Mouse (Mus musculus): ENCODE measurements around the gene Ccdc65. TPM values are rescaled to one million over a fixed set of nuclear protein-coding genes. Genes with fewer than 3 reads are reported as not detected.

Ccdc65 gene
- 10 to 100 TPM in 1 of 2 experiments, 1 to 10 TPM in 1; 9.7 to 14.2 TPM for total RNA-seq (2021)
- long read RNA-seq, transcript Ccdc65-201 (8 exons, 1,900 nt) = major isoform, 6 of 8 reads
- long read RNA-seq, partial matches to known transcripts = 0 of 8 reads
- long read RNA-seq, other reads (novel, unspliced or antisense) = 2 of 8 reads

DNA sequence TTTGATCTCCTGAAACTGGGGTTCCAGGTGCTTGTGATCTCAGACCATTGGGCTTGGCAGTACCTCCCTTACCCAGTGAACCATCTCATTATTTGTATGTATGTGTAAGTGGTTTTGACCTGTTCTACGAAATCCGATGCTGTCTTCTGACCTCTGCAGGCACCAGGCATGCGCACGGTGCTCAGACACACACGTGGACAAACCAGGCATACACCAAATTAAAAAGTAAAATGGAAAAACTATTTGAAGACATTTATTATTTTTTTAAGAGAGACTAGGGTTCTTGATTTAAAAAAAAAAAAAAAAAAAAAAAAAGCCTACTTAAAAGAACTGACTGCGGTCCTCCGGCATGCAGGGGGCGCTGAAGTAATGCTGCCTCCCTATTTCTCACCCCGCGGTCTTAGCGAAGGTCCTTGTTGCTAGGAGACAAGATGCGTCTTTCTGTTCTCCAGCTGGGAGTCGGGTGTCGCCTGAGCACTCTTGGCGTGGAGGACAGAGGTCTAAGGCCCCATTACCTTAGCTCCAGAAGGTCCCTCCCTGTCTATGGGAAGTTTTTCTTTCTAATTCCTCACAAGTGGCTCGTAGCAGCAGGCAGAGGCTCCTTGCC is at the start of gene Ccdc65:
Gene Ccdc65 (plus strand): TSS at position 442 of the 607 bp plus-strand sequence.
- peak; percentile 87 to 90 for DNase-seq (ENCODE audit: low spot score in 2 of 2)

GRCm38 (mm10) chr15:98662198-98662566 is 45.8 kb upstream of the Ccdc65 start:
- no peak for DNase-seq (ENCODE audit: low spot score in 2 of 2)

DNA sequence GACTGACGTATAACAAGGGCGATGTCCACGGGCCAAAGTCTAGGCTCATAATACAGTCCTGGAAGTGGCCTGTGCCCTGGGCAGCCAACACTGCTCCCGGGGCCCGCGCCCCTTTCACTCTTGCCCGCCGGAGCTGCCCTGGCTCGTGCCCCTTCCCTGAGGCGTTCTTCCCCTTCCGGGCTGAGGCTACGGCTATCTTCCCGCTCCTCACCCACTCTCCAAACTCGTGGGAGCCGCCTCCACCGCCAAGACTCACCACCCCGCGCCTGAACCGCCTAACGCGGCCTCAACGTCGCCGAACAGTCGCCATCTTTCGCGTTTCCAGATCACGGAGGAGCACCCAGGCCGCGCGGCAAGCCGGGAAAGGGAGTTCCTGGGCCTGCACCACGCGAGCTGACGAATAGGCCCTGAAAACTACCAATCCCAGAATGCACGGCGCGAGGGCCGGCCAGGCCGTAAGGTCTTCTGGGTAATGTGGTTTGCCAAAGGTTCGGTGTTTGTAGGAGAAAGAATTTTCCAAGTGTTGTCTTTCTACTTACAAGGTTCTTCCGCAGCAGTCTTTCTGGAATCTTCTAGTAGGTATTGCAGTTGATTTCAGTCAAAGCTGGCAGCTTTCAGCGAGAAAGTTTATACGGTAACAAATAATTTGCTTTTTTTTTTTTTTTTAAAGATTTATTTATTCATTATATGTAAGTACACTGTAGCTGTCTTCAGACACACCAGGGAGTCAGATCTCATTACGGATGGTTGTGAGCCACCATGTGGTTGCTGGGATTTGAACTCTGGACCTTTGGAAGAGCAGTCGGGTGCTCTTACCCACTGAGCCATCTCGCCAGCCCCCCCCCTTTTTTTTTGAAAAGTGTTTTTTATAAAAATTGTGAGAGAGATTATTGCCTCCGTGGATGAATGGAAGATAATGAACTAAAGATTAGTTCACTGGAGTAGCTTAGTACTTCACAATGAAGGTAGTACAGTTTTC is 45.2 kb upstream of the Ccdc65 start, which contains the start of gene Ddx23:
Gene Ddx23 (minus strand): TSS at position 328 of the 979 bp plus-strand sequence.
- peak; percentile 95 for DNase-seq (ENCODE audit: low spot score in 2 of 2)

DNA sequence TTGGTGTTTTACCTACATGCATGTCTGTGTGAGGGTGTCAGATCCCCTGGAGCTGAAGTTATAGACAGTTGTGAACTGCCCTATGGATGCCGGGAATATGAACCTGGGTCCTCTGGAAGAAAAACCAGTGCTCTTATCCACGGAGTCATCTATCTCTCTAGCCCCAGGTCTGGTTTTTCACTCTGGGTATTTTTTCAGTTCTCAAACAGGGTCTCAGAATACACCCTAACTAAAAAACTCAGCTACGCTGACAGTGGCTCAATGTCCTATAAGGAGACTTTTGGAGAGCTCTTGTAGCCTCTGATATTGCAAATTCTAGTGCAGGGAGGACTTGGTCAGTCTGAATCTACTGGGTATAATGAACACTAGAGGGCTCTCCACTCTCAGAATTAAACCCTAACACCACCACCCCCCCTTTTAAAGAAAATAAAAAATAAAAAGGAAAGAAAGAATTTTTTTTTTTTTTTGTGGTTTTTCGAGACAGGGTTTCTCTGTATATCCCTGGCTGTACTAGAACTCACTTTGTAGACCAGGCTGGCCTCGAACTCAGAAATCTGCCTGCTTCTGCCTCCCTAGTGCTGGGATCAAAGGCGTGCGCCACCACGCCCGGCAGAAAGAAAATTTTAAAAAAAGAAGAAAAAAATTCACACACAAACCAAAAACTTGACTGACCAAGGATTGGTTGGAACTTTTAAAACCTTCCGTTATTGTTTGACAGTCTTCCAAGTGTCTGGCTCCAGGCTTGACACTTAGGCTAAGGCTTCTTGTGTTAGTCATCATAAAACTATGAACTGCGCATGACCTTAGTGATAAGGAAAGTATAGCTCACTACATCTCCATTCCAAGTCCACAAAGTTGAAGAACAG is 43.7 kb upstream of the Ccdc65 start:
- DNase-seq (ENCODE audit: low spot score in 2 of 2) = no peak

GRCm38 (mm10) chr15:98672592-98672991 is 35.4 kb upstream of the Ccdc65 start:
- no peak for DNase-seq (ENCODE audit: low spot score in 2 of 2)

GRCm38 (mm10) chr15:98673732-98674131 is 34.3 kb upstream of the Ccdc65 start:
- no peak for DNase-seq (ENCODE audit: low spot score in 2 of 2)

DNA sequence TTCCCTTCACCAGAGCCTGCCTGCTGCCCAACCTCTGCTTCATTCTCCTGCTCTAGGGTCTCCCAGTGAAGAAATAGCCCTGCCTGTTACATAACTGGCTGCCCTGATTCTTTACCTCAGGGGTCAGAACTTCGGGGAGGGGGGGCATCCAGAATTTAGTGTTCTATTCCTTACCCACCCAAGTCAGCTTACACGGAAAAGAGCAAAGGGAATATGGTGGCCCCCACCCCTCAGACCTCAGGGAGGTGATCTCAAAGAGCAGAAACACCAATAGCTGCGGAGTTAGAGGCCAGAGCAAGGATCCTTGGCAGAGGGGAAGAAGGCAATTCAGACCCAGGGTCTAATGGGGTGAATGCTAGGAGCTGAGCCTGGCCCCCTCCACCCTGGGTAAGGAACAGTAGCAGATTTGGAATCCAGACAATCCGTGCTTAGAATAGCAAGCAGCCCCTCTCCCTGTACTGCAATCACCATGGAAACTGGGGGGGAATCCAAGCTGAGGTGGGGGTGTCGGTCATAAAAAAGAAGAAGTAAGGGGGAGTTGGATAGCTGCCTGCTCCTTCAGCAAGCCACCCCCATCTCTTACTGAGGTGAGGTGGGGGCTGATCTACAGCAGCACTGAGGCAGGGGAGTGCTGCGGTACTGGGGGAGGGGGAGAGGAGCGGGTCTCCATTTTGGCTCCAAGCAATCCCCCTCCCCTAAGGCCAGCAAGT is 33.6 kb upstream of the Ccdc65 start:
- peak; percentile 64 to 72 for DNase-seq (ENCODE audit: low spot score in 2 of 2)

- DNase-seq (ENCODE audit: low spot score in 2 of 2) = peak in 1 of 2 experiments; percentile 25
These were observed 32.9 kb upstream of the Ccdc65 start for GRCm38 (mm10) chr15:98674994-98675545.

GRCm38 (mm10) chr15:98675634-98676250 is 32.3 kb upstream of the Ccdc65 start:
- no peak for DNase-seq (ENCODE audit: low spot score in 2 of 2)

DNA sequence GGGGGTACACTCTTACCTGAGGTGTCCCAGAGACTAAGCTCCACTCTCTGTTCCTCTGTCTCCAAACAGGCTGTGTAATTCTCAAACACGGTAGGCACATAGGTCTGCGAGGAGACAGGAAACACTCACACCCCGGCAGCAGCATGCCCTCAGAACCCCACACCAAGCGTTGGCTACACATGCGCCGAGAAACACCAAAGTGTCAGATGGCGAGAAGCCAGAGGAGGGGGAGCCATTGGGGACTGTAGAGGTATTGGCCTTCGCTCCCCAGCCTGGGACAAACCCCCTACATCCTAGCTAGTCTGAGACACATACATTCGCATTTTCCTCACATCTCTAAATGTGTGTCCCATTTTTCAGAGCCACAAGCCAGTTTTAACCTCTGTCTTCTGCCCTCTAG is 31.5 kb upstream of the Ccdc65 start:
- peak; percentile 26 to 43 for DNase-seq (ENCODE audit: low spot score in 2 of 2)

DNA sequence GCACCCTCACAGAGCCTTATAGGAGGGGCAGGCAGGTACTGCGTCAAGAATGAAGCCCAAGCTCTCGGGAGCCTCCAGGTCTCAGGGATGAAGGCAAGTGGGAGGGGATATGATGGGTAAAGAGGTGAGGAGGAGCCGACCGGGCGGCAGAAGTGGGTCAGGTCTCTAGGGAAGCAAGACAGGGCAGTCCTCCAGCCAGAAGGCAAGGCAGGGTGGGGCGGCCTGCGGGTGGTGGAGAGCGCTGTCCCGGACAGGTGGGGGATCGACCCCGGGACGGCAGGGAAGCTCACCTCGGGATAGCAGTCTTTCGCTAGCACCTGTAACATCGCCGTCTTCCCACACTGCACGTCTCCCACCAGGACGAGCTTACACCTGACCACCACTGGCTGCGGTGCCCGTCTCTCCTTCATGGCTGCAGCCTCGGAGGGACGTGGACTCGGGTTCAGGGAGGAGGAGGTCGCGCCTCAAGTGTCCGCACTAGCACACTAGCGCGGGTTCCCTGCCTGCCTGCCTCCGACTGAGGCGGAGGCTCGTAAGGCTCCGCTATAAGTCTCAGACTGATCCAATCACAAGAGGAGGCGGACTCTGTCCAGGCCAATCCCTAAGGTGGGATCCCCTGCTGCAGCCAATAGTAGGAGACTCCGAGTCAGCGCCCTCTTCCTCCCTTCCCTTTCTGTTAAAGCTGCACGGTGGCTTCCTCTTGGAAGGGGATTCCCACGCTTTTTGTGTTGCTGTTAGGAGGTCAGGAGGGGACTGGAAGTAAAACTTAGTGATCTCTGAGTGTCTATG is 30.9 kb upstream of the Ccdc65 start, which contains the start of gene Rnd1:
Gene Rnd1 (minus strand): TSS at position 522 of the 789 bp plus-strand sequence.
- DNase-seq (ENCODE audit: low spot score in 2 of 2) = peak; percentile 74 to 82

DNA sequence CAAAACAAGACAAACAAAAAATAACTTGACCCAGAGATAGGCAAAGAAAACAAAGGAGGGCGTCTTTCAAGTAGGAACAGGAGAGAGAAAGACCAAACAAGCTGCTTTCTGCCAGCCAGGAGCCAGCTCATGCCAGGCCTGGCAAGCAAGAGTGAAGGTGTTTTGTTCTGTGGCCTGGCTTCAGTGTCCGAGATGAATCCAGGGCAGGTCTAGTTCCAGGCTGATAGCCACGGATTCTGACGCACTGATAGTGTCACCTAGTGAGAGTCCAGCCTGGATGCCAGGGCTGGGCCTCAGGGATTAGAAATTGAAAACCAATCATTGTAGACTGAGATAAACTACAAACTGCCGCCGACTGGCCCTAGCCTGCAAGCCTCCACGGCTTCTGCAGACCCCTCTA is 30.0 kb upstream of the Ccdc65 start:
- DNase-seq (ENCODE audit: low spot score in 2 of 2) = no peak

DNA sequence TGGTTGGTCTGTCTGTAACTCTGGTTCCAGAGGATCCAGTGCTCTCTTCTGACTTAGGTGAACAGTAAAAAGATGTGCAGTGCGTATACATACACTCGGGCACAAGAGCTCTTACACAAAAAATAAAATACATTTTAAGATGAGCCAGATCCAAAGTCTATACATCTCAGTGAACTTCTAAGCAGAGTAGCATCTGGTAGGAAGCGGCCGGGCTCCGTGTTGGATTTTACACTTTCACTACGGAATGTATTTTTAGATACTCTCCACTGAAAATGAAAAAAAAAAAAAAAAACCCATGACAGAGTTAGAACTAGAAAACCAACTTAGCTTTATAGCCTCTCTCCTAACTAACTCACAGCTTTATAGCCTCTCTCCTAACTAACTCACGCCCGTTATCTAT is 27.3 kb upstream of the Ccdc65 start:
- no peak for DNase-seq (ENCODE audit: low spot score in 2 of 2)

DNA sequence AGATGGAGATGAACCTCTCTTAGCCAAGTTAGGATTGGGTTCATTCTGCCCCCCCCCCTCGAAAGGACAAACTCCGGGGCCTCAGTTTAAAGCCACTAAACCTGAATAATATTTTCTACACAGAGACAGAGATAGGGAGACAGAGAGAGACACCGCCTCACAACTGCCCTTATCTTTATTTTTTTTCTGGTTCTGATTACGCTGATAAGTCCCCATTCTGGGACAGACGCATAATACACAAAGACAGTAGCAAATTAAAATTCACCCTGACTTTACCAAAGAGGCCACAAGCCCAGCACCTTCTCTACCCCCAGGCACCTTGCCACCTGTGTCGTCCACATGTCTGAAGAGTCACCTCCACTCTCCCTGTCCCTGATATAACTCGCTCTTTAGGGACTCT is 26.4 kb upstream of the Ccdc65 start:
- no peak for DNase-seq (ENCODE audit: low spot score in 2 of 2)

- DNase-seq (ENCODE audit: low spot score in 2 of 2) = no peak
These were observed 24.8 kb upstream of the Ccdc65 start for GRCm38 (mm10) chr15:98683177-98683576.

- no peak for DNase-seq (ENCODE audit: low spot score in 2 of 2)
These were observed 24.3 kb upstream of the Ccdc65 start for GRCm38 (mm10) chr15:98683746-98684145.

GRCm38 (mm10) chr15:98685926-98686325 is 22.1 kb upstream of the Ccdc65 start:
- no peak for DNase-seq (ENCODE audit: low spot score in 2 of 2)

- no peak for DNase-seq (ENCODE audit: low spot score in 2 of 2)
These were observed 18.3 kb upstream of the Ccdc65 start for GRCm38 (mm10) chr15:98689682-98690081.
